Mouse (Mus musculus) lung, adult 10 weeks (tissue): ENCODE measurements around the gene Fam229a. TPM values are rescaled to one million over a fixed set of nuclear protein-coding genes. Genes with fewer than 3 reads are reported as not detected.

Experiments
- polyA plus RNA-seq: library from polyadenylated mRNA; stranded (reverse); fragments of 350-450 nt; fragmentation: Illumina TruSeq; extraction: RNeasy Lipid Tissue Mini Kit (QIAGEN cat#74804); gene quantifications from one replicate; pipeline ENCODE4 v1.2.3, GENCODE M21; 2014; ENCODE audit warnings: low read depth, low replicate concordance; ENCODE audit not compliant: insufficient read depth

Fam229a gene
- polyA plus RNA-seq = not detected

DNA sequence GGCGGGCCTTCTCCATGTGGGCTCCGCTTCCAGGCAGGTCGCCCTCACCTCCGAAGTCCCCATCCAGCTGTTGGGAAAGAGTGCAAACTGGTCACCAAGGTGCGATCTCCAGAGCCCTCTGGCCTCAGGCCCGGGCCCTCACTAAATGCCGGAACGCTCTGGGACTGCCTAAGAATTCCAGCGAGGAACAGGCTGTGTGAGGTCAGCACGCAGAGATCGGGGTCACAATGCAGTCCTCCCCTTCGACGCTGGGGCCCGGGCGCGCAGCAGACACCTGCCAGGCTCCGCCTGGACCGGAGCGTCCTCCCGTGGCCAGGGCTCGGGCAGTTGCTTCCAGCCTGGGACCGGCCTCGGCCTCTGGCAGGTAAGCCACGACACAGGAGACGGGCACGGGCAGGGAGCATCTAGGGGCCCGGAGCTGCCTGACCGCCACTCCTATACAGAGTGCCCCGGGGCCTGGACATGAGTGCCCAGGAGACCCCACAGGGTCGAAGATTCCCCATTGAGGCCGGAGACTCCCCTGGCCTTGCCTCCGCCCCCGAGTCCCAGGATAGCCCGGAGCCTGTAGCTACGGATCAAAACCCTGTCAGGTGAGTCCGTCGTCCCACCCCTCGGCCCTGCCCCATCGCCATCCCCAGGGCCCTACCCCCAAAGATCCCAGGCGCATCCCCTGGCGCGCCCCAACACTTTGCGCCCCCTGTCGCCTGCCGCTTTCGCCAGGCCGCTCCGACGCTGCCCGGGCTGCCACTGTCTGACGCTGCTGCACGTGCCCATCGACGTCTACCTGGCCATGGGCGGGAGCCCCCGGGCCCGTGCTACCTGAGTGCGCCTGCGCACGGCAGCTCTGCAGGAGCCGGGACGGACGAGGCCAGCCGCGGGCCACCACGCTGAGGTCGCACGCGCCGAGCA is at the start of gene Fam229a, which contains the start of gene Tssk3:
Gene Fam229a (plus strand): TSS at position 219 of the 909 bp plus-strand sequence.
Gene Tssk3 (minus strand): TSS at position 51 of the 909 bp plus-strand sequence.

DNA sequence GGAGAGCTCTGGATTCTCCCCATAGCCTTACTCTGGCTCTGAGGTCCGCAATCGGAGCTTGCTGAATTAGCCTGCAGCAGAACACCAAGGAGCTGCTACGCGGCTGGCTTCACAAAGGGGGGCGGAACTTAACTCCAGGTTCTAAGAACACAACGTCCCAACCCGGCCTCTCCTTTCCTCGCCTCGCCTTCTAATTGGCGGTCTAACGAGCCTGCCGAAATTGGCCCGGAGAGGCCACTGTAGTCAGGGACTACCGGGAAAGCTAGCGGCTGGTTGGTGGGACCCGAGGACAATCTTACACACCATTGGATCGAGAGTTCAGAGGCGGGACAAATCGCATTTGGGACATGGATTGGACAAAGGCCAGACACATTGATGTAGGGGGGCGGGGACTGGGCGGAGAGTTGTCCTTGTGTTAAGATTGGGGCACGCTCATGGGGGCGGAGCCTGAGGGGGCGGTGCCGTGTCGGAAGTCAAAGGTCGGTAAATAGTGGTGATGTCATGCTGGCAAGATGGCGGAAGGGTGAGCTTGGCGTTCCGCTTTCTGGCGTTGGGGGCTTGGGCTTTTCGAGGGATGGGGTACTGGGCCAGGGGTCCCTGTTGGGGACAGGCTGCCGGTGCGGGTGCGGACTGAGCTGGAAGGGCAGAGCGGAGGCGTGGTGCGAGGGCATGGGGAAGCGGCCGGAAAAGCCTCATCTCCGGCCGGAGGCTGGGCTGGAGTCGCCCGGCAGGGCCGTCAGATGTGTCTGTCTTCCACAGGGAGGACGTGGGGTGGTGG is 29.6 kb upstream of the Fam229a start, which contains the start of gene Bsdc1:
Gene Bsdc1 (plus strand): TSS at position 399 of the 778 bp plus-strand sequence.

DNA sequence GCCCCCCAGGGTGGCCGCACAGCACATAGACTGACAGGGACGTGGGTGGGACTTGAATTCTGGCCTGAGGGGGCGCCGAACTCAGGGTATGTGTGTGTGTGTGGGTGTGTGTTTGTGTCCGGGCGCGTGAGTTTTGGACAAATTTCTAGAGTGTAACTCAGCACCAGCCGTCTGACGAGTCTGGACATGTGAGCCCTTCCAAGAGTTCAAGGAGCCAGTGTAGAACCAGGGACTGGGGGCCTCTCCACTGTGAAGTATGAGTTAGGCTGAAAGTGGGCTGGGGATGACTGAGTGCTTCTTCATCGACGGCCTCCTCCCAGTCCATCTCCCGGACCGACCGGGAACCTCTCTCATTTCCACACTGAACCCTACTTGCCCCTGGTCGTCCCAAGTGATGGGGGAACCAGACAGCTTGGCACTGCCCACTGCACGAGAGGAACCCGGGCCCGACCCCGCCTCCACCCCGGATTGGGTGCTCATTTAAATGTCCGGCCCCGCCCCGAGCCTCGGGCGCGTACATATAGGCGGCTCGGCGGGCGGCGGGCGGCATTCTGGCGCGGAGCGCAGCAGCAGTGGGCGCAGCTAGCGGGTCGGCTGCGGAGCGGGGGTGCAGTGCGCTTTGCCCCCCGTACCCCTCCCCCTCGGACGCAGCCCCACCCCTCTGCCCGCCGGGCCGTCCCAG is 22.2 kb downstream of the Fam229a start, which contains the start of gene Marcksl1:
Gene Marcksl1 (plus strand): TSS at position 496 of the 682 bp plus-strand sequence.

Other genes with a start within 250 kb of the Fam229a start
- 12.6 TPM for gene C77080, start 229.8 kb upstream of the Fam229a start, polyA plus RNA-seq
- gene Sync, start 203.6 kb upstream of the Fam229a start, polyA plus RNA-seq = 0.81 TPM
- 70.3 TPM for gene Rbbp4, start 155.8 kb upstream of the Fam229a start, polyA plus RNA-seq
- 49.0 TPM for gene Zbtb8os, start 155.5 kb upstream of the Fam229a start, polyA plus RNA-seq
- gene Zbtb8a, start 113.1 kb upstream of the Fam229a start, polyA plus RNA-seq = 6.1 TPM
- 0.13 TPM for gene Zbtb8b, start 50.3 kb upstream of the Fam229a start, polyA plus RNA-seq
- 32.1 TPM for gene Bsdc1, start 29.6 kb upstream of the Fam229a start, polyA plus RNA-seq
- gene Tssk3, start 168 bp upstream of the Fam229a start, polyA plus RNA-seq = not detected
- 18.3 TPM for gene Marcksl1, start 22.4 kb downstream of the Fam229a start, polyA plus RNA-seq
- 58.9 TPM for gene Hdac1, start 51.5 kb downstream of the Fam229a start, polyA plus RNA-seq
- gene Lck, start 82.5 kb downstream of the Fam229a start, polyA plus RNA-seq = 12.2 TPM
- 0.46 TPM for gene Fam167b, start 87.4 kb downstream of the Fam229a start, polyA plus RNA-seq
- gene Eif3i, start 109.5 kb downstream of the Fam229a start, polyA plus RNA-seq = 182 TPM
- 101 TPM for gene Tmem234, start 109.5 kb downstream of the Fam229a start, polyA plus RNA-seq
- 13.5 TPM for gene Dcdc2b, start 123.1 kb downstream of the Fam229a start, polyA plus RNA-seq
- gene Iqcc, start 127.9 kb downstream of the Fam229a start, polyA plus RNA-seq = 23.5 TPM
- gene Ccdc28b, start 132.8 kb downstream of the Fam229a start, polyA plus RNA-seq = 30.3 TPM
- gene Txlna, start 149.9 kb downstream of the Fam229a start, polyA plus RNA-seq = 19.8 TPM
- gene Kpna6, start 181.6 kb downstream of the Fam229a start, polyA plus RNA-seq = 10.6 TPM
- gene Tmem39b, start 205.6 kb downstream of the Fam229a start, polyA plus RNA-seq = 5.7 TPM